Mouse (Mus musculus) erythroblast, embryonic 14.5 days (primary cell): ENCODE measurements around the gene Adsl. TPM values are rescaled to one million over a fixed set of nuclear protein-coding genes. Genes with fewer than 3 reads are reported as not detected.

ENCODE experiments used
- H3K27me3 ChIP-seq: 2 replicates; pipeline ENCODE4 v1.6.1; 2012; ENCODE audit warnings: inconsistent platforms; ENCODE audit not compliant: control insufficient read depth
- H3K36me3 ChIP-seq: 2 replicates; pipeline ENCODE4 v1.6.1; 2012; ENCODE audit warnings: mild to moderate bottlenecking, inconsistent platforms; ENCODE audit not compliant: control insufficient read depth
- H3K4me1 ChIP-seq: 2 replicates; pipeline ENCODE4 v1.6.1; 2012; ENCODE audit warnings: inconsistent platforms; ENCODE audit not compliant: control insufficient read depth
- H3K4me3 ChIP-seq: replicated peaks from 2 replicates; pipeline ENCODE3; 2012; ENCODE audit warnings: moderate library complexity, mild to moderate bottlenecking, inconsistent platforms
- H3K9me3 ChIP-seq: 2 replicates; pipeline ENCODE4 v1.6.1; 2012; ENCODE audit warnings: low read length, inconsistent platforms, mixed read lengths; ENCODE audit not compliant: control insufficient read depth
- GATA1 ChIP-seq: IDR thresholded peaks from 2 replicates; pipeline ENCODE4 v1.6.1; 2012; ENCODE audit warnings: low read length, inconsistent platforms, mixed read lengths
- TAL1 ChIP-seq: IDR thresholded peaks from 3 replicates; pipeline ENCODE4 v1.6.1; 2012; ENCODE audit warnings: low read length, inconsistent platforms, mixed read lengths
- polyA plus RNA-seq: library from polyadenylated mRNA; stranded (reverse); fragments of >175 nt; gene quantifications from 2 replicates; pipeline ENCODE4 v1.2.3, GENCODE M21; 2012

Adsl gene
- polyA plus RNA-seq, 1 experiment: 0.95 TPM

GRCm38 (mm10) chr15:81011523-81011922, 63.2 kb downstream of the Adsl start:
- TF ChIP-seq GATA1 (no peak), TAL1 (no peak)
- H3K9me3 ChIP-seq: no peaks in the 10 kb centered on the region
- peaks cover 81% of the 10 kb centered on the region for H3K36me3 ChIP-seq
- no peaks in the 10 kb centered on the region; the same call in 1 of the 2 replicates for H3K4me1 ChIP-seq
- H3K27me3 ChIP-seq: no peaks in the 10 kb centered on the region
- H3K4me3 ChIP-seq: no peak overlapping the region

- TF ChIP-seq TAL1: no peak
- no peaks in the 10 kb centered on the region; the same call in 1 of the 2 replicates for H3K4me1 ChIP-seq
- H3K27me3 ChIP-seq: no peaks in the 10 kb centered on the region
- peaks cover 84% of the 10 kb centered on the region for H3K36me3 ChIP-seq
- H3K9me3 ChIP-seq: no peaks in the 10 kb centered on the region
- H3K4me3 ChIP-seq: no peak overlapping the region
Observed at GRCm38 (mm10) chr15:81012359-81012758, 64.1 kb downstream of the Adsl start.

- Histone ChIP-seq H3K27me3 (no peaks in the 10 kb centered on the region), H3K9me3 (no peaks in the 10 kb centered on the region), H3K4me3 (no peak overlapping the region), H3K4me1 (no peaks in the 10 kb centered on the region; the same call in 1 of the 2 replicates), H3K36me3 (peaks cover 85% of the 10 kb centered on the region)
- TF ChIP-seq TAL1 (no peak), GATA1 (no peak)
Observed at GRCm38 (mm10) chr15:81013186-81013585, 64.9 kb downstream of the Adsl start.

GRCm38 (mm10) chr15:81015068-81015744, 66.9 kb downstream of the Adsl start:
- H3K36me3 ChIP-seq: peaks cover 68% of the 10 kb centered on the region

GRCm38 (mm10) chr15:81016488-81016887, 68.2 kb downstream of the Adsl start:
- no peak overlapping the region for H3K4me3 ChIP-seq
- no peaks in the 10 kb centered on the region for H3K27me3 ChIP-seq
- H3K4me1 ChIP-seq: peaks cover 5% of the 10 kb centered on the region
- TF ChIP-seq TAL1 (no peak), GATA1 (no peak)
- no peaks in the 10 kb centered on the region for H3K9me3 ChIP-seq
- H3K36me3 ChIP-seq: peaks cover 56% of the 10 kb centered on the region

More at GRCm38 (mm10) chr15:81015068-81015744, 66.9 kb downstream of the Adsl start:
- TF ChIP-seq TAL1 (no peak), GATA1 (no peak)
- no peaks in the 10 kb centered on the region for H3K9me3 ChIP-seq
- H3K4me3 ChIP-seq: no peak overlapping the region
- H3K27me3 ChIP-seq: no peaks in the 10 kb centered on the region
- no peaks in the 10 kb centered on the region; the same call in 1 of the 2 replicates for H3K4me1 ChIP-seq

GRCm38 (mm10) chr15:81017308-81017707, 69.0 kb downstream of the Adsl start:
- Histone ChIP-seq H3K4me1 (peaks cover 9% of the 10 kb centered on the region), H3K9me3 (no peaks in the 10 kb centered on the region), H3K27me3 (no peaks in the 10 kb centered on the region), H3K36me3 (peaks cover 50% of the 10 kb centered on the region), H3K4me3 (no peak overlapping the region)
- TF ChIP-seq GATA1 (no peak), TAL1 (no peak)

Other genes with a start within 250 kb of the Adsl start
- 8.2 and 8.6 TPM in 2 replicates for gene Tnrc6b, start 237.2 kb upstream of the Adsl start, polyA plus RNA-seq
- gene Sgsm3, start 29.3 kb downstream of the Adsl start, polyA plus RNA-seq: 0.52 and 0.66 TPM in 2 replicates
- gene Mrtfa, start 242.3 kb downstream of the Adsl start, polyA plus RNA-seq: 0.47 and 0.51 TPM in 2 replicates